Mouse (Mus musculus) CH12.LX (cell line): ENCODE results near the gene Polr3c. TPM values are rescaled to one million over a fixed set of nuclear protein-coding genes. Genes with fewer than 3 reads are reported as not detected.

Source experiments
- DNase-seq: peaks from one replicate; pipeline ENCODE4 v3.0.0-alpha.2; 2013; ENCODE audit errors: extremely low read depth
- H3K27ac ChIP-seq: 2 replicates; pipeline ENCODE4 v1.5.1; 2012; ENCODE audit warnings: low read depth, mild to moderate bottlenecking, control low read depth, moderate library complexity; ENCODE audit not compliant: insufficient read depth
- H3K27me3 ChIP-seq: replicated peaks from 2 replicates; pipeline ENCODE3; 2012; ENCODE audit warnings: inconsistent platforms
- H3K36me3 ChIP-seq, 2 experiments: replicated peaks in 1 of 2; 2 replicates each; pipeline versions ENCODE3 to v1.6.1; 2012; ENCODE audit warnings: inconsistent platforms in 1 of 2, low read length in 1 of 2, mild to moderate bottlenecking in 1 of 2, mixed read lengths in 1 of 2, moderate library complexity in 1 of 2; ENCODE audit not compliant: control insufficient read depth in 1 of 2, insufficient read depth in 1 of 2
- H3K4me1 ChIP-seq, 2 experiments: 2 replicates each; pipeline ENCODE4 v1.6.1; 2012; ENCODE audit warnings: inconsistent platforms in 1 of 2, moderate library complexity in 1 of 2; ENCODE audit not compliant: insufficient read depth in 2 of 2, control insufficient read depth in 1 of 2
- H3K4me2 ChIP-seq: 2 replicates; pipeline ENCODE4 v1.6.1; 2012; ENCODE audit warnings: low read depth, mild to moderate bottlenecking, control low read depth; ENCODE audit not compliant: poor library complexity, insufficient read depth, severe bottlenecking
- H3K4me3 ChIP-seq, 3 experiments: fragments of 150-350 bp in 1 of 3; sonication (generic) in 1 of 3; replicated peaks in 1 of 3; 2 replicates each; pipeline versions ENCODE3 to v1.5.1; 2011 to 2012; ENCODE audit warnings: low read depth in 2 of 3, low read length in 2 of 3, mild to moderate bottlenecking in 2 of 3, moderate library complexity in 2 of 3, control low read depth in 1 of 3, improper control_type of control experiment in 1 of 3, inconsistent platforms in 1 of 3, mixed read lengths in 1 of 3; ENCODE audit not compliant: poor library complexity in 1 of 3
- H3K79me2 ChIP-seq: replicated peaks from 2 replicates; pipeline ENCODE4 v1.6.1; 2012; ENCODE audit warnings: mild to moderate bottlenecking, moderate library complexity; ENCODE audit not compliant: control insufficient read depth, poor library complexity, insufficient read depth, severe bottlenecking; ENCODE audit errors: extremely low read depth
- H3K9ac ChIP-seq: 2 replicates; pipeline ENCODE4 v1.6.1; 2012; ENCODE audit warnings: low read depth, mild to moderate bottlenecking, control low read depth, moderate library complexity; ENCODE audit not compliant: insufficient read depth
- H3K9me3 ChIP-seq: replicated peaks from 2 replicates; pipeline ENCODE3; 2012; ENCODE audit warnings: low read length, inconsistent platforms, mixed read lengths
- CHD1 ChIP-seq: IDR thresholded peaks from 2 replicates; pipeline ENCODE4 v1.6.1; 2012; ENCODE audit warnings: low read depth, low read length, improper control_type of control experiment, inconsistent platforms
- E2F4 ChIP-seq: IDR thresholded peaks from 2 replicates; pipeline ENCODE4 v1.6.1; 2011; ENCODE audit warnings: low read depth, low read length, improper control_type of control experiment; ENCODE audit not compliant: insufficient replicate concordance
- ELF1 ChIP-seq: IDR thresholded peaks from 2 replicates; pipeline ENCODE4 v1.6.1; 2014; ENCODE audit warnings: low read depth, mild to moderate bottlenecking, inconsistent platforms, low read length, improper control_type of control experiment
- EP300 ChIP-seq: IDR thresholded peaks from 2 replicates; pipeline ENCODE4 v1.6.1; 2011; ENCODE audit warnings: low read length, improper control_type of control experiment
- GABPA ChIP-seq: IDR thresholded peaks from 2 replicates; pipeline ENCODE4 v1.6.1; 2012; ENCODE audit warnings: low read depth, low read length, improper control_type of control experiment, inconsistent platforms; ENCODE audit not compliant: insufficient replicate concordance
- HCFC1 ChIP-seq: IDR thresholded peaks from 2 replicates; pipeline ENCODE4 v1.6.1; 2012; ENCODE audit warnings: low read depth, mild to moderate bottlenecking, inconsistent platforms, low read length, improper control_type of control experiment
- IRF4 ChIP-seq: IDR thresholded peaks from 2 replicates; pipeline ENCODE4 v1.6.1; 2014; ENCODE audit warnings: low read depth, mild to moderate bottlenecking, inconsistent platforms, low read length, improper control_type of control experiment
- JUND ChIP-seq: conservative IDR thresholded peaks from 2 replicates; pipeline ENCODE4 v1.6.1; 2011; ENCODE audit warnings: low read depth, low read length, improper control_type of control experiment
- KAT2A ChIP-seq: IDR thresholded peaks from 2 replicates; pipeline ENCODE4 v1.6.1; 2012; ENCODE audit warnings: low read length, improper control_type of control experiment, inconsistent platforms; ENCODE audit not compliant: insufficient replicate concordance
- MAFK ChIP-seq: IDR thresholded peaks from 2 replicates; pipeline ENCODE4 v1.6.1; 2011; ENCODE audit warnings: low read length, improper control_type of control experiment; ENCODE audit not compliant: insufficient replicate concordance
- MAZ ChIP-seq: IDR thresholded peaks from 2 replicates; pipeline ENCODE4 v1.6.1; 2012; ENCODE audit warnings: low read depth, mild to moderate bottlenecking, inconsistent platforms, low read length, improper control_type of control experiment, moderate library complexity
- MEF2A ChIP-seq: IDR thresholded peaks from 2 replicates; pipeline ENCODE4 v1.6.1; 2014; ENCODE audit warnings: low read depth, mild to moderate bottlenecking, inconsistent platforms, low read length, improper control_type of control experiment, borderline replicate concordance
- MYC ChIP-seq: IDR thresholded peaks from 2 replicates; pipeline ENCODE4 v1.6.1; 2011; ENCODE audit warnings: low read depth, mild to moderate bottlenecking, improper control_type of control experiment, low read length
- NELFE ChIP-seq: IDR thresholded peaks from 2 replicates; pipeline ENCODE4 v1.6.1; 2011; ENCODE audit warnings: low read depth, low read length, improper control_type of control experiment
- PAX5 ChIP-seq: IDR thresholded peaks from 2 replicates; pipeline ENCODE4 v1.6.1; 2012; ENCODE audit warnings: low read length, inconsistent platforms, mixed read lengths
- POLR2A ChIP-seq: IDR thresholded peaks from 2 replicates; pipeline ENCODE4 v1.6.1; 2011; ENCODE audit warnings: low read depth, mild to moderate bottlenecking, improper control_type of control experiment, low read length
- POLR2AphosphoS2 ChIP-seq: IDR thresholded peaks from 2 replicates; pipeline ENCODE4 v1.6.1; 2011; ENCODE audit warnings: low read depth, low read length, improper control_type of control experiment
- RAD21 ChIP-seq: IDR thresholded peaks from 2 replicates; pipeline ENCODE4 v1.6.1; 2011; ENCODE audit warnings: low read depth, mild to moderate bottlenecking, low read length, improper control_type of control experiment, moderate library complexity
- RCOR1 ChIP-seq: conservative IDR thresholded peaks from 2 replicates; pipeline ENCODE4 v1.6.1; 2012; ENCODE audit warnings: low read depth, mild to moderate bottlenecking, inconsistent platforms, low read length, improper control_type of control experiment
- SMC3 ChIP-seq: IDR thresholded peaks from 2 replicates; pipeline ENCODE4 v1.6.1; 2011; ENCODE audit warnings: low read depth, low read length, improper control_type of control experiment
- TBP ChIP-seq: conservative IDR thresholded peaks from 2 replicates; pipeline ENCODE4 v1.6.1; 2011; ENCODE audit warnings: low read depth, low read length, improper control_type of control experiment
- UBTF ChIP-seq: IDR thresholded peaks from 2 replicates; pipeline ENCODE4 v1.6.1; 2012; ENCODE audit warnings: low read depth, mild to moderate bottlenecking, inconsistent platforms, low read length, improper control_type of control experiment, moderate library complexity
- USF1 ChIP-seq: IDR thresholded peaks from 2 replicates; pipeline ENCODE4 v1.6.1; 2014; ENCODE audit warnings: low read depth, mild to moderate bottlenecking, inconsistent platforms, low read length, improper control_type of control experiment
- ZC3H11A ChIP-seq: IDR thresholded peaks from 2 replicates; pipeline ENCODE4 v1.6.1; 2012; ENCODE audit warnings: low read depth, mild to moderate bottlenecking, inconsistent platforms, low read length, improper control_type of control experiment
- ZKSCAN1 ChIP-seq: IDR thresholded peaks from 2 replicates; pipeline ENCODE4 v1.6.1; 2012; ENCODE audit warnings: low read depth, inconsistent platforms, low read length, improper control_type of control experiment, borderline replicate concordance
- ZMIZ1 ChIP-seq: IDR thresholded peaks from 2 replicates; pipeline ENCODE4 v1.6.1; 2012; ENCODE audit warnings: low read depth, mild to moderate bottlenecking, inconsistent platforms, low read length, improper control_type of control experiment
- ZNF384 ChIP-seq: IDR thresholded peaks from 2 replicates; pipeline ENCODE4 v1.6.1; 2012; ENCODE audit warnings: low read depth, low read length, improper control_type of control experiment, inconsistent platforms
- dilution Hi-C: fragments of 300-500 bp; cut with MboI; formaldehyde crosslinking; loops from 2 replicates; pipeline ENCODE4 v1.14.3; 2020; ENCODE audit warnings: low sequenced_read_pairs; ENCODE audit not compliant: extremely low pct_unique_long_range_greater_than_20kb, extremely low pct_ligation_motif_present
- in situ Hi-C: fragments of 300-500 bp; cut with MboI; formaldehyde crosslinking; loops from 3 replicates; pipeline ENCODE4 v1.14.3; 2019; ENCODE audit warnings: low sequenced_read_pairs, low pct_ligation_motif_present, low pct_unique_long_range_greater_than_20kb, mixed read lengths
- polyA plus RNA-seq: library from polyadenylated mRNA; unstranded; fragments of >175 nt; gene quantifications from 2 replicates; pipeline ENCODE4 v1.2.1, GENCODE M21; 2012; ENCODE audit warnings: low read depth; ENCODE audit not compliant: insufficient read length
- total RNA-seq, 2 experiments: library from RNA; depleted of rRNA; stranded (reverse); fragments of 300-350 nt in 1 of 2; fragments of >200 nt in 1 of 2; gene quantifications; 2 replicates each; pipeline ENCODE4 v1.2.3; 2012 to 2014

The Polr3c gene
- total and polyA plus RNA-seq, 3 experiments, result 18.1 to 78.3 (median 34.5) TPM

- H3K4me2 ChIP-seq, result no peak overlapping the region
- peaks cover 34 to 64% of the 10 kb centered on the region in 2 experiments for H3K4me1 ChIP-seq
- H3K9ac ChIP-seq, result no peak overlapping the region
- dilution Hi-C loops, result no loop called here
- peaks cover 5% of the 10 kb centered on the region in 2 experiments for H3K36me3 ChIP-seq
- H3K4me3 ChIP-seq, result no peak overlapping the region
- H3K27ac ChIP-seq, result no peak overlapping the region
- TF ChIP-seq NELFE (no peak), TBP (no peak), MYC (no peak), JUND (no peak), E2F4 (no peak), RAD21 (no peak), EP300 (no peak), CHD1 (no peak), ZC3H11A (no peak), UBTF (no peak), MEF2A (no peak), ZMIZ1 (no peak), POLR2AphosphoS2 (no peak), MAZ (no peak), KAT2A (no peak), IRF4 (no peak), RCOR1 (no peak), POLR2A (no peak), PAX5 (no peak), SMC3 (no peak)
- H3K27me3 ChIP-seq, result no peaks in the 10 kb centered on the region
- no peaks in the 10 kb centered on the region for H3K79me2 ChIP-seq
- H3K9me3 ChIP-seq, result no peaks in the 10 kb centered on the region
- DNase-seq, result no peak
- in situ Hi-C loops, result no loop called here
Observed at GRCm38 (mm10) chr3:96684822-96685156, 42.6 kb downstream of the Polr3c start.

- H3K36me3 ChIP-seq, result peaks cover 4 to 5% of the 10 kb centered on the region in 2 experiments
- H3K27ac ChIP-seq, result no peak overlapping the region; the same call in 1 of the 2 replicates
- TF ChIP-seq USF1 (no peak), GABPA (no peak), ZNF384 (no peak), HCFC1 (no peak), TBP (no peak), SMC3 (no peak), ZKSCAN1 (no peak), PAX5 (no peak), MAFK (no peak), KAT2A (no peak), ELF1 (no peak), POLR2A (no peak)
- dilution Hi-C loops (no loop called here), in situ Hi-C loops (no loop called here)
- H3K9me3 ChIP-seq, result no peaks in the 10 kb centered on the region
- H3K9ac ChIP-seq, result peak overlapping the region; percentile 1; the same call in 1 of the 2 replicates
- no peaks in the 10 kb centered on the region for H3K27me3 ChIP-seq
- peak overlapping the region; percentile 76; the same call in 1 of the 2 replicates for H3K4me2 ChIP-seq
- peak overlapping the region in 1 of 3 experiments; percentile 5 for H3K4me3 ChIP-seq
- DNase-seq, result no peak
- H3K79me2 ChIP-seq, result no peaks in the 10 kb centered on the region
- peaks cover 39 to 66% of the 10 kb centered on the region in 2 experiments for H3K4me1 ChIP-seq
Observed at GRCm38 (mm10) chr3:96684151-96684821, 43.1 kb downstream of the Polr3c start.
